Mouse (Mus musculus): Measurements from ENCODE around the gene Abcc4.
"Not testable (repeated sequence)": the region's sequence is repeated elsewhere in the genome, so short reads cannot be mapped to it uniquely, and the experiment has no call there.

Gene Abcc4

DNA sequence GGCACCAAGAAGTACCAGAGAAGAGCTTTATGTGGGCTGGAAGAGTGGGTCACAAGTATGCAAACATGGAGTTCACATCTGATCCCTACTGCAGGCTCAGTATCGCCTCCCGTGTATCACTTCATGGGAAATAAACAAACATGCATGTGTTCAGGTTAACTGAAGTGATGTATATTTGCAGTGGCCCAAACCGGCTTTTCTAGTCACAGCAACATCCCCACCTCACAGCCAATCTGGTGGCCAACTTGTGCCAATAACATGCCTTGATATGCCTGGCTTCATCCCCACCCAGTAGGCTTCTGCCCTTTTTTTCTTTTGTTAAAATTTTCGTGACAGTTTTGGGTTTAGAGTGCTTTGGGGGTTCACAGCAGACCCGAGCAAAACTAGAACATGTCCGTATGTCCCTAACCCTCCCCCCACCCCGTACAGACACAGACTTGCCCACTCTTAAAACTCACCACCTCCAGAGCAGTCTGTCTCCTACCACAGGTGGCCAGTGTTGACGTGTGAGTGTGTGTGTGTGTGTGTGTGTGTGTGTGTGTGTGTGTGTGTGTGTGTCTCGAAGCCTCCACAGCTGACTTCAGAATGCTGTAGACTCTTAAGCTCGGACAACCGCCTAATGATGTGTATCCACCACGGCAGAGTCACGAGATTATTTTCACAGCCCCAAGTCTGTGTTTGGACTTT lies 29.6 kb downstream of the Abcc4 start:
- DNase-seq = no peak

DNA sequence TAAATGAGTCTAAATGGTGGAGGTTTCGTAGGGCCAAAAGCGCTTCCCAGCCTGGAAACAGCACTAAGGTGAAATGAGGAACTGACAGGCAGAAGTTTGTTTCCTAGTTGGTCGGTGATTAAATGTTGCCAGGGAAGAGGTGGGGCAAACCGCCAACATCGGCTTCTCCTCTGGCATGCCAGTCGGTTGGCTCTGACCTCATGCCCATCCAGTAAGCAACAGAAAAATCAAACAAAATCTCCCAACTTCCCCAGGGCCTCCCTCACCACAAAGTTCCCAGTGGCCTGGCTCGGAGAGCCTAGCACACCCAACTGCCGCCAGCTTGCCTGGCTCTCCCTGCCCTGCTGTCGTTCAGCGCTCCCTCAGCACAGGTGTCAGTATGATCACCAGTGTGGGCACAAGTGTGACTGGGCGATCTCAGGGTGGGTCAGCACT lies 31.3 kb downstream of the Abcc4 start:
- DNase-seq = peak; percentile 16

DNA sequence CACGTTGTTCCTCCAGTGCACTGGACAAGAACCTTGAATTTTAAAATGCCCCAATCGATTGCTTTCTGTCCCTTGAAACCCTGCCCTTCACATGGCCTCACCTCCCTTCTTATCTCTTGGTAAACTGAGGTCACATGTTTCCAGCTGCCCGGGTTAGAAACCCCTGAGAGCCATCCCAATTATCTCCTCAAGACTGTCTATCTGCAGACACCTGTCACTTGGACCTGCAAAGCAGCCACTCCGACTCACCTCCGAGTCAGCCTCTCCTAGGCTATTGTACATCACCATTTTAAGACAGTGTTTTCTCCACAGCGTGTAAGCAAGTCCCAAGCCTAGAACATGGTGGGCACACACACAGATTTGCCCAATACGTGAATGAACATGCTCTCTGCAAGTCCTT lies 31.8 kb downstream of the Abcc4 start:
- DNase-seq = no peak

DNA sequence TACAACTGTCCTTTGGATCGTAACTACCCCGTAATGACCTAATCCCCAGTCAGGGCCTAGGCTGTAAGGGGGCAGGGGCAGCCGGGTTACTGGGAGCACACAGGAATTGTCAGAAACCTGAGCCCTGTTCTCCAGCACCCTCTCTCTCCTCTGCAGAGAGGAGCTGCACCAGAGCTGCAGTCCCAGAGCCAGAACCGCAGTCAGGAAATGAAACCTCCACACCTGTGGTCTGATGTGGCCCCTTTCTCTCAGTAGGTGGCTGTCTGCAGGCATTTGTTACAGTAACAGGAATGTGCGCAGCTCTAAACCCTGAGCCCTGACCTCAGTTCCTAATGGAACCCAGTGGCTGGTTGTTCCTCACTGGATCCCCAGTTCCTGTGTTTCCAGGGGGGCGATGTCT lies 32.5 kb downstream of the Abcc4 start:
- DNase-seq = no peak

DNA sequence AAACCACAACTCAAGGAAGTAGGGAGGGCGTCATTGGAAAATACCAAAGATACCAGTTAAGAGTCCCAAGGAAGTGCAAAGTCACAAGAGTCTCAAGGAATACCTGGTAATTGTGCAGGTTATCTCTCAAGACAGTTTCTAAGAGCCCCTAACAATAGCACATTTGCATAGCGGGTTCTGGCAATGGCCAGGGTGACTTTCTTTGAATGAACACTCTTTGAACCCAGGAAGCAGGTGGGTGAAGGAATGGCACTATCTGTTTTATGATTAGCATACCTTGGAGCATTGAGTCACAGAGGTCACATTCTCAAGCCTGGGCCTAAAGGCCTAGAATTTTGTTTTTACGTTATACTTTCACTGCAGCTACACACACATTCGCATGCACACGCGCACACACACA lies 33.1 kb downstream of the Abcc4 start:
- not testable (repeated sequence) for DNase-seq

DNA sequence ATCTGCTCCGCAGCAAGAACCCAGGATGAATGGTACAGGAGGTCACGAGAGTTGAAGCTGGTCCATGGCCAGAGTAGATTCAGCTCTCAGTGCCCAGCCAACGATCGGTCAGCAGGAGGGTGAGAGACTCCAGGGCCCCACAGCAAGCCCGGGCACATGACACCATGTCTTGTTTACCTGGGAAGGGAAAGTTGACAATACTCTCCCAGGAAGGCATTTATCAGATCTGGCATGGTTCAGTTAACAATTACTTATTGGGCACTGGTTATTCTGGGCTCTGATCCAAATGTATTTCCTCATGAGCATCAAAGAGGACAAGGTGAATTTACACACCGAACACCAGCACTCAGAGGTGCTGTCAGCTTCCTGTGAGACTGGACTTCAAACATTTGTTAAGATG lies 38.5 kb downstream of the Abcc4 start:
- no peak for DNase-seq

DNA sequence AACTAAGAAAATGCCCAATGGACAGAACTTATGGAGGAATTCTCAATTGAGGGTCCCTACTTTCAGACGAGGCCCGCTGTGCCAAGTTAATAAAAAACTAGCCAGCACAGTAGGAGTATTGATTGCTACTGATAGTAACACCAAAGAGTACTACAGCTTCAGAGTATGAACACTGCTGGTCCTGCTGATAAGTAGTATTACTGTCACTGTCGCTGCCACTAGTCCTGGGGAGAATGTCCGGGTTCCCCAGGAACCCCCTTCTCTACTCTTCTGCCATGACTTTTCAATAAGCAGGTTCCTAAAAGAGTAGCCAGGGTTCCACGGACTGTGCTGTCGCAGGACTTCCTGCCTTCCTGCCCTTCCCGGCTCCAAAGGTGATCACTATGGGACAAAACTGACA lies 41.4 kb downstream of the Abcc4 start:
- no peak for DNase-seq

GRCm38 (mm10) chr14:118662625-118663276 lies 43.3 kb downstream of the Abcc4 start:
- no peak for DNase-seq

- DNase-seq = no peak
These were observed 43.9 kb downstream of the Abcc4 start for GRCm38 (mm10) chr14:118662124-118662523.

DNA sequence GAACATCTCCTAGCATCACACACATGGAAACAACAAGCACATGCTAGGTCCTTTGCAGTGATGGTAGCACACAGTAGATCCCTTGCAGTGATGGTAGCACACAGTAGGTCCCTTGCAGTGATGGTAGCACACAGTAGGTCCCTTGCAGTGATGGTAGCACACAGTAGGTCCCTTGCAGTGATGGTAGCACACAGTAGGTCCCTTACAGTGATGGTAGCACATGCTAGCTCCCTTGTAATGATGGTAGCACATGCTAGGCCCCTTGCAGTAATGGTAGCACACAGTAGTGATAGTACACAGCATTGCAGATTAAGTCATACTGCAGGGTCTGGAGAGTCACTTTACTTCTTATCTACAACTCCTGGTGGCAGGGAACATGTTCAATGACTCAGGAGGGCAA lies 46.8 kb downstream of the Abcc4 start:
- DNase-seq = no peak

- no peak for DNase-seq
These were observed 47.7 kb downstream of the Abcc4 start for GRCm38 (mm10) chr14:118658328-118658692.

GRCm38 (mm10) chr14:118657673-118658327 lies 48.2 kb downstream of the Abcc4 start:
- no peak for DNase-seq

GRCm38 (mm10) chr14:118657206-118657605 lies 48.8 kb downstream of the Abcc4 start:
- DNase-seq = no peak

DNA sequence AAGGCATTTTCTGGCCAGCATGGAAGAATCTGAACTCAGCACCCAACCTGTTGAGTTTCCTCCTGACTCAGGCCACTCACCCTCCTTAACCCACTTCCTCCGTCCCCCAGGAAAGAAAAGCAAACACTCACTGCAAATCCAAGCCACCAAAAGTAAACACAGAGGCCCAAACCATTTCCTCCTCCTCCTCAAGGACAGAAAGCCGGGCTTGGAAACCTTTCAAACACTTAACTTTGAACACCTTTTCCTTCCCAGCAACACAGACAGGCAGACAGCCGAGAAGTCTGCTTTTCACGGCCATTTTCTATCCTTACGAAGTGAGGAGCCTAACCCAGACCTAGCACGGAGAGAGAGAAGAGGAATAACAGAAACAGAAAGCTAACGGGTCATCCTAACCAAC lies 50.0 kb downstream of the Abcc4 start:
- peak; percentile 51 for DNase-seq

DNA sequence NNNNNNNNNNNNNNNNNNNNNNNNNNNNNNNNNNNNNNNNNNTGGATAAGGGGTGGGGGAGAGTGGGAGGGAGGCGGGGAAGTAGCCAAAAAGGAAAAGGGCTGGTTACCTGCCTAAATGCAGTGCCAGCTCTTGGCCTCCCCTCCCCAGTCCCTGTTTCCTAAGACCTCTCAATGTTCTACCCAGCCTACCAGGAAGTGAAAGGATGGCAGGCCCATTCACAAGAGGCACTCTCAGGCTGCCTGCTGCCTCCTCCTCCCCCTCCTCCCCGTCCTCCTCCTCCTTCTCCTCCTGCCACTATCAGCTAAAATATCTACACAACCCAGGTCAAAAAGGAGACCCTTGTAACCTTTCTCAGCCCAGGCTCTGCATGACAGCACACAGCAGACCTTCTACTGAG lies 51.1 kb downstream of the Abcc4 start:
- no peak for DNase-seq

- DNase-seq = no peak
These were observed 54.1 kb downstream of the Abcc4 start for GRCm38 (mm10) chr14:118651704-118652439.

- DNase-seq = no peak
These were observed 56.1 kb downstream of the Abcc4 start for GRCm38 (mm10) chr14:118649895-118650256.

- no peak for DNase-seq
These were observed 56.7 kb downstream of the Abcc4 start for GRCm38 (mm10) chr14:118649199-118649894.

DNA sequence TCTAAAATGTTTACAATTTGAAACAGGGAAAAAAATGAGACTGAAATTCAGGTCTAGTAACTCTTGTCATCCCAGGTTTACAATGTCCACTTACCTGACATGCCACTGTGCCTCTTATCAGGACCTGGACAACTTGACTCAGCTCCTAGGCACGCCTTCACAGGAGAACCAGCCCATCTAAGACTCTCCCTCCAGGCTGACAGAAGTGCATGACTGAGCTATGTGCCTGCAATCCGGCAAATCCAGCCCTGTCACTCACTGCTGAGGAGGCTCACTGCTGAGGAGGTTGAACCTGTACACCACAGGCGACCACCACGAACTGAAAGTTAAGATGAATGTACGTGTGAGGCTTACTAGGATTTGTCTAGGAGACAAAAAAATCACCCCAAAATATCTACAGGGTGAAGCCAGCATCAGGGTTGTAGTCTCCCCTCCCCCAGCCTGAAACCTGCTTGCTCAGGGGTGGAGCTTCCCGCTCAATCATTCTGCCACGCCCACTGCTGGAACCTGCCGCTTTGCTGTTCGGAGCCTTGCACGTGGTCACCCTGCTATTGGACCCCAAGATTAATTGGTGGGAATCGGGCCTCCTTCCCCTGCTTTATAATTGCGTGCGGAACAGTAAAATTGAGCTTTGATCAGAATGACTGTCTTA lies 63.0 kb downstream of the Abcc4 start:
- not testable (repeated sequence) for DNase-seq

GRCm38 (mm10) chr14:118642140-118642539 lies 63.9 kb downstream of the Abcc4 start:
- DNase-seq = no peak

- no peak for DNase-seq
These were observed 67.4 kb downstream of the Abcc4 start for GRCm38 (mm10) chr14:118638447-118639275.

Data from lung, postnatal 10 days (tissue).